Mouse (Mus musculus) liver, postnatal 0 days (tissue): ENCODE data around the gene Zcchc17. TPM values are rescaled to one million over a fixed set of nuclear protein-coding genes. Genes with fewer than 3 reads are reported as not detected.

Experiments used
- ATAC-seq: fragments of 200-750 bp; cut with Nextera tagmentation; 2 replicates; pipeline ENCODE4 v1.8.0; 2017; ENCODE audit warnings: mild to moderate bottlenecking, moderate library complexity
- DNase-seq: peaks from one replicate; pipeline ENCODE4 v3.0.0-alpha.2; 2016
- H3K27ac ChIP-seq: fragments of 300-500 bp; sonication (generic); 2 replicates; pipeline ENCODE4 v1.5.1; 2014; ENCODE audit warnings: antibody characterized with exemption, moderate library complexity, mild to moderate bottlenecking, low read depth
- H3K27me3 ChIP-seq: fragments of 300-500 bp; sonication (generic); 2 replicates; pipeline ENCODE4 v1.6.1; 2014; ENCODE audit warnings: low read length, control low read depth, mixed read lengths; ENCODE audit not compliant: insufficient read depth
- H3K36me3 ChIP-seq: fragments of 300-500 bp; sonication (generic); replicated peaks from 2 replicates; pipeline ENCODE4 v1.6.1; 2014; ENCODE audit warnings: mild to moderate bottlenecking, control low read depth, low read length, moderate library complexity, mixed read lengths; ENCODE audit not compliant: insufficient read depth
- H3K4me1 ChIP-seq: fragments of 300-500 bp; sonication (generic); 2 replicates; pipeline ENCODE4 v1.6.1; 2014; ENCODE audit warnings: antibody characterized with exemption, mild to moderate bottlenecking, control low read depth; ENCODE audit not compliant: insufficient read depth
- H3K4me2 ChIP-seq: fragments of 300-500 bp; sonication (generic); 2 replicates; pipeline ENCODE4 v1.6.1; 2014; ENCODE audit warnings: low read depth, mild to moderate bottlenecking, low read length, moderate library complexity, mixed read lengths
- H3K4me3 ChIP-seq: fragments of 300-500 bp; sonication (generic); 2 replicates; pipeline ENCODE4 v1.5.1; 2014; ENCODE audit warnings: low read depth, low read length
- H3K9ac ChIP-seq: fragments of 300-500 bp; sonication (generic); replicated peaks from 2 replicates; pipeline ENCODE4 v1.6.1; 2014; ENCODE audit warnings: mild to moderate bottlenecking, moderate library complexity
- H3K9me3 ChIP-seq: fragments of 300-500 bp; sonication (generic); 2 replicates; pipeline ENCODE4 v1.6.1; 2016; ENCODE audit warnings: mild to moderate bottlenecking, control low read depth, low read length, mixed read lengths
- CTCF ChIP-seq: sonication (generic); IDR thresholded peaks from 2 replicates; pipeline ENCODE4 v1.5.1; 2016; ENCODE audit warnings: antibody characterized with exemption, low read depth
- EP300 ChIP-seq: IDR thresholded peaks from 2 replicates; pipeline ENCODE4 v1.6.1; 2016; ENCODE audit warnings: antibody characterized with exemption, low read depth, mild to moderate bottlenecking
- WGBS: fragments of 180-500 bp; shearing (Covaris S2); extraction: QIAGEN DNeasy Blood & Tissue Kit; methylation state at CpG from one replicate; pipeline ENCODE4 v1.1.7; 2014; ENCODE audit not compliant: insufficient replicate concordance; 5-methylcytosine and 5-hydroxymethylcytosine counted together
- polyA plus RNA-seq: library from polyadenylated mRNA; unstranded; fragments of >200 nt; fragmentation: Nextera tagmentation; extraction: Ambion mirVana; gene quantifications from 2 replicates; pipeline ENCODE4 v1.2.1, GENCODE M21; 2015

Zcchc17 gene
- polyA plus RNA-seq, 1 experiment from 2014 or later: 27.5 TPM

DNA sequence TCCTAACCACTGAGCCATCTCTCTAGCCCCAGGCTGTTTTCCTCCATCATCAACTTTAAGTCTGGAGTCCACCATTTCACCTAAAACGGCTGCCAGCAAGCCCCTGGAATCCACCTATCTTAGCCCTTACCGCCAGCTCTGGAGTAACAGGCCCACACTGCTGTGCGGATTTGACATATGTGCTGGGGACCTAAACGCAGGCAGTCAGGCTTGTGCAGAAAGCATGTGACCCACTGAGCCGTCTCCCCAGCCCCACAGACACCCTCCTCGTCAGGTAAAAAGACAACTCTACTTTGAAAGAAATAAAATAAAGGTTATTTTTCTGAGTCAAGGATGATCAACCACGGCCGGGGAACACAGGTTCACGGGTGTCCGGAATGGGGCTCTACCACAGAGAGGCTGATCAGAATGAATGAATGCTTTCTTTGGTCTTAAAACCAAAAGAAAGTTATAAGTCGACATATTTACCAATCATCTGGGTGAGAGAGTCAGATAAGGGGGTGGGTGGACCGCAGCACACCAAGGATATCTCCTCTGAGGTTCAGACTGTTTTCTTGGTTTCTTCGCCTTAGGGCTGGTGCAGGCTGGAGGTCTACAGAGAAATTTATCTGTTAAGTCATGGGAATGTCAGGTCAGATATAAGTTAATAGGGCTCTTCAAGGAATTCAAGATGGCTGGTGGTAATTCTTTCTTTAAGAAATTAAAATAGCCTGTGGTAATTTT is 63.3 kb downstream of the Zcchc17 start:
- peak; percentile 66 for ATAC-seq

DNA sequence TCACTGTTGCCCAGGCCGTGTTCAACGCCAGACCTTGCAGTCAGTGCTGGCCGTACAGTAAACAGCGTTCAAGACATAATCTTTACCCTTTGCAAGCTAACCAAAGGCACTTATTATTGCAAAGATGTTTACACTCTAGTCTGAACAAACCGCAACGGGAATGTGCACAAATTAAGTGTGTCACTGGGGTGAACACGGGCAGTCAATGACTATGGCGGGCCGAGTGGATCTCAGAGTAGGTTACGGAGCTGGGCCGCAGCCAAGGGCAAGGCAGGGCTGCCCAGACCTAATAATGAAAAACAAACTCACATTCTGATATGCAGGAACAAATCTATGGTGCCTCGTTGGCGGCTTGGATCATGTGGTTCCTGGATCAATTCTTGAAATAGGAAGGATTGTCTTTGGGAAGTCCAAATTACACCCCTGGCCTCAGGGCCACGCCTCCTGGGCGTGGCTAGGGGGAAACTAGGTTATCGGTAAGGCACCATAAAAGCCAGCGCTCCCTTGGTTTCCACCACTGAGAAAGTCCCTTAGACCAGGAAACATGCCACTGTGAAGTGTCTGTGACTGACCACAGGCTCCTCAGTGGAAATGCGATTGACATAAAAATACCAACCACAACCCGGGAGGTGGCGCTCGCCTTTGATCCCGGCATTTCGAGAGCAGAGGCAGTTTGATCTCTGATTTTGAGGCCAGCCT is 64.5 kb downstream of the Zcchc17 start:
- 41% methylated on average over 23 of the region's 23 CpGs for WGBS
- DNase-seq (peak; percentile 84), ATAC-seq (peak; percentile 59)
- Histone ChIP-seq H3K27me3 (no peaks in the 10 kb centered on the region), H3K9ac (peak overlapping the region; percentile 58), H3K27ac (peak overlapping the region; percentile 96), H3K36me3 (no peaks in the 10 kb centered on the region), H3K4me3 (peak overlapping the region; percentile 25), H3K4me1 (peaks cover 14% of the 10 kb centered on the region), H3K4me2 (peak overlapping the region; percentile 64), H3K9me3 (no peaks in the 10 kb centered on the region)
- TF ChIP-seq EP300 (peak; percentile 50; the same call in 1 of the 2 replicates), CTCF (peak; percentile 53)

More for the DNA sequence above, 63.3 kb downstream of the Zcchc17 start:
- Histone ChIP-seq H3K4me2 (peak overlapping the region; percentile 64), H3K4me1 (peaks cover 14% of the 10 kb centered on the region), H3K9ac (peak overlapping the region; percentile 58), H3K36me3 (no peaks in the 10 kb centered on the region), H3K27me3 (no peaks in the 10 kb centered on the region), H3K4me3 (peak overlapping the region; percentile 25), H3K27ac (peak overlapping the region; percentile 96), H3K9me3 (no peaks in the 10 kb centered on the region)
- no peak for TF ChIP-seq CTCF
- peak; percentile 79 for TF ChIP-seq EP300
- 50% methylated on average over 13 of the region's 13 CpGs for WGBS
- DNase-seq: peak; percentile 29

DNA sequence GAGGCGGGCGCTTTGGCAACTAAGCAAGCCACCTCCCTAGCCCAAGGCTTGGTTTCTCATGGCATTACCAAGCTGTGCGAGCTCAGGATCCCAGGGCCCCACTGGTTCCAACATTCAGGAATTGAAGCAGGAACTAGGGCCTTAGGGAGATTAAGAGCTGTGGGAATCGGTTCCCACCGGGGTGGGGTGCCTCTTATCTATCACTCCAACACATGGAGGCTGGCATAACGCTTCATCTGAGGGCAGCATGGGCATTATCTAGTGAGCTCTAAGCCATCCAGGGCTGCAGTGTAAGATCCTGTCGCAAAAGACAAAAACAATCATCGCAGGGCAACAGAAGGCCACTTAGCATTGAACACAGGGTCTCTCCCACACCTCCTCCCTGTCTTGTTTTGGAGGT is 65.2 kb downstream of the Zcchc17 start:
- ATAC-seq (peak; percentile 13), DNase-seq (peak; percentile 54)
- 60% methylated on average over 8 of the region's 8 CpGs for WGBS
- H3K9ac ChIP-seq: peak overlapping the region; percentile 13; the same call in 1 of the 2 replicates
- H3K4me3 ChIP-seq: peak overlapping the region; percentile 25; the same call in 1 of the 2 replicates
- H3K9me3 ChIP-seq: no peaks in the 10 kb centered on the region
- H3K4me1 ChIP-seq: peaks cover 14% of the 10 kb centered on the region
- no peak for TF ChIP-seq CTCF
- TF ChIP-seq EP300: peak; percentile 85
- no peaks in the 10 kb centered on the region for H3K27me3 ChIP-seq
- peak overlapping the region; percentile 96 for H3K27ac ChIP-seq
- peak overlapping the region; percentile 64 for H3K4me2 ChIP-seq
- H3K36me3 ChIP-seq: no peaks in the 10 kb centered on the region

DNA sequence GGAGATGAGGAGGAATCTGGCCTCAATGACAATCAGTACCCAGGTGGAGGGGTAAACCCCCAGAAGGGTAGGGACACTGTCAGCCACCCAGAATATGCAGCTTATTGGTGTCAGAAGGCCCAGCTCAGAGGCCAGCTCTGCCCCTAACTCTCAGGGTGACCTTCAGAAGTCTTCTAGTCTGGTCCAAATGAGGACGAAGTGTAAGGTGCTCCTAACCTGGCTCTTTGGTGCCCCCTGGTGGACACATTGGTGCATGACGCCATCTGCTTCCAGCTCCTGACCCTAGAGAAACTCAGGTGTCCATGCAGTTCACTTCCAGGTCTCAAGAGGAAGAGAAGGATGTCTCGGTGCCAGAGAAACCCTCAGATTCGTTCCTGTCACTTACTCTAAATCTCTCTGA is 67.5 kb downstream of the Zcchc17 start:
- ATAC-seq (no peak), DNase-seq (peak; percentile 91)
- no peaks in the 10 kb centered on the region for H3K9me3 ChIP-seq
- no peak overlapping the region for H3K4me2 ChIP-seq
- no peaks in the 10 kb centered on the region for H3K27me3 ChIP-seq
- no peak overlapping the region for H3K9ac ChIP-seq
- H3K27ac ChIP-seq: no peak overlapping the region
- H3K4me1 ChIP-seq: peaks cover 10% of the 10 kb centered on the region
- H3K4me3 ChIP-seq: no peak overlapping the region
- TF ChIP-seq CTCF: peak; percentile 99
- no peak for TF ChIP-seq EP300
- no peaks in the 10 kb centered on the region for H3K36me3 ChIP-seq
- WGBS: 0% methylated on average over 4 of the region's 4 CpGs

DNA sequence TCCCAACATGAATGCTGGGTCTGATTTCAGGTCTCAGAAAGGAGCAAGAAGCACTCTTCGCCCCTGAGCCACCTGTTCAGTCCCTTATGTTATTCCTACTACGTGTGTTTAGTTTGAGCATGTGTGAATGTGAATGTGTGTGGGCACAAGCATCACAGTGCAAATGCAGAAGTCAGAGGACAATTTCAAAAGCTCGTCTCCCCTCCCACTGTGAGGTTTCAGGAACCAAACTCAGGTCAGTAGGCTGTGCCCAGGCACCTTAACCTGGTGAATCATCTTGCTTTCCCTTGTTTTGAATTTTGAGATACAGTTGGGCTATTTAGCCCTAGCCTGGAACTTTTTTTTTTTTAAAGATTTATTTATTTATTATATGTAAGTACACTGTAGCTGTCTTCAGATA is 69.9 kb downstream of the Zcchc17 start:
- H3K9me3 ChIP-seq: no peaks in the 10 kb centered on the region
- no peak overlapping the region for H3K4me3 ChIP-seq
- no peak overlapping the region for H3K4me2 ChIP-seq
- peaks cover 10% of the 10 kb centered on the region; the same call in 1 of the 2 replicates for H3K27me3 ChIP-seq
- TF ChIP-seq CTCF (no peak), EP300 (no peak)
- DNase-seq: no peak
- H3K4me1 ChIP-seq: peaks cover 5% of the 10 kb centered on the region; the same call in 1 of the 2 replicates
- no peaks in the 10 kb centered on the region for H3K36me3 ChIP-seq
- no peak for ATAC-seq
- H3K27ac ChIP-seq: no peak overlapping the region
- WGBS: 50% methylated on average over 3 of the region's 3 CpGs
- H3K9ac ChIP-seq: no peak overlapping the region

DNA sequence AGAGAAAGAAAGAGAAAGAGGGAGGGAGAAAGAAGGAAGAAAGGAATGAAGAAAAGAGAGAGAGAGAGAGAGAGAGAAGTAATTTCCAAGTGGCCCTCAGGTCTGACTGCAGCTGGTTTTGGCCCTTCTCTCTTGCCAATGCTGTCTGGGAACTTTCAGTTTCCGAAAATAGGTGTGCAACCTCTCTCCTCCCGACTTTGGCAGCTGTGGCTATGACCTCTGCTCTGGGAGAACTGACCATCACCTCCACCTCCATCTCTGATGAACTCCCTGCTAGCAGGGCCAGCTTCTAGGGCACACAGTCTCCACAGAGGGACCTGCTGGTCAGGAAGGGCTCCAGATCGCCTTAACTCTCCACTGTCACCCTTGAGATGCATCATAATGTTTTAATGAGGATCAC is 73.2 kb downstream of the Zcchc17 start:
- no peaks in the 10 kb centered on the region for H3K9me3 ChIP-seq
- no peak overlapping the region for H3K9ac ChIP-seq
- H3K4me1 ChIP-seq: no peaks in the 10 kb centered on the region
- no peaks in the 10 kb centered on the region for H3K36me3 ChIP-seq
- TF ChIP-seq CTCF: no peak
- TF ChIP-seq EP300: no peak
- H3K27me3 ChIP-seq: peaks cover 10% of the 10 kb centered on the region; the same call in 1 of the 2 replicates
- DNase-seq: no peak
- H3K27ac ChIP-seq: no peak overlapping the region
- WGBS: 30% methylated on average over 3 of the region's 3 CpGs
- no peak overlapping the region for H3K4me2 ChIP-seq
- ATAC-seq: no peak
- H3K4me3 ChIP-seq: no peak overlapping the region
